Mouse (Mus musculus): ENCODE results near the gene Ift88.
A peak's percentile ranks its signal among the peaks of the same experiment; 100 is the strongest.
"Not testable (repeated sequence)": the region's sequence is repeated elsewhere in the genome, so short reads cannot be mapped to it uniquely, and the experiment has no call there.

Gene Ift88

DNA sequence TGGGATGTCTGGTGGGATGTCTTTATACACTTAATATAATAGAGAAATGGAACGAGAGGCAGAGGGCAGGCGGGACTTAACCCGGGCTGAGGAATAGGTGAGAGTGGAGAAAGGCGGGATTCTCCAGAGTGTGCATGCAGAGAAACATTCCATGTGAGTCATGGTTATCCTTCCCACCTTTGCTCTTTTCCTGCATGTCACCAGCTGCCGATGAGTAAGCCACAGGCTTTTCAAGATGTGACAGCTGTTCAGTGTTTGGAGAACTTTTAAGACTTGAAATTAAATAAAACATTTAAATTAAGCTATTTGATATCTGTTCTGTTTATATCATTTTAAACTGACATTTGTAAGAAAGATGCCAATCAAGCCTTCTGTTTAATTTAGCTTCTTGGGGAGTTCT is 36.0 kb downstream of the Ift88 start:
- DNase-seq = no peak

DNA sequence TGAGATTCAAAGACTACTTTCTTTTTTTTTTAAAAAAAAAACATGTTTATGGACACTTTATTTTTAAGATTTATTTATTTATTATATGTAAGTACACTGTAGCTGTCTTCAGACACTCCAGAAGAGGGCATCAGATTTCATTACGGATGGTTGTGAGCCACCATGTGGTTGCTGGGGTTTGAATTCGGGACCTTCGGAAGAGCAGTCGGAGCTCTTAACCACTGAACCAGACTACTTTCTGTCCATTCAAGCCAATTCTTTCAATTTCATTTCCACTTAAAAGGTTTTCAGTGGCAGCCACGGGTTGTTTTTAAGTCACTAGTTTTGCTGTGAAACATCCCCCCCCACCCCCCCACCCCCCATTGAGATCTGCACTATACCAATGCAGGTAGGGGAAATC is 36.5 kb downstream of the Ift88 start:
- not testable (repeated sequence) for DNase-seq

DNA sequence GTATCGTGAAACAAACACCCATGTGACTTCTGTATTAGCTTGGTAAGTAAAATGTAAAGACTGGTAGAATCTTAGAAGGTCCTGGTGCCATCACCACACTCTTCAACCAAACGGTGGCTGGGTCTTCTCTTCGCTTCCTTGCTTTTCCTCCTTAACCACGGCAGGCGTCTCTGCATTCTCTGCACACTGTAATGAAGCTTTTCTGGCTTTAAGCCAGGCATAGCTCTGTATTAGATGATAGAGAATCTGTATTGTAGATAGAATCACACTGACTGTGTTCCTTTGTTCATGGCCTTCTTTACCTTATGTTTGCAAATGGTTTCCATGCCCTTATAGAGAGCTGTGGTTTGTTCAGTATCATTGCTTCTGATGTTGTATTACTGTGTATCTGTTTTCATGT is 39.0 kb downstream of the Ift88 start:
- DNase-seq = no peak

DNA sequence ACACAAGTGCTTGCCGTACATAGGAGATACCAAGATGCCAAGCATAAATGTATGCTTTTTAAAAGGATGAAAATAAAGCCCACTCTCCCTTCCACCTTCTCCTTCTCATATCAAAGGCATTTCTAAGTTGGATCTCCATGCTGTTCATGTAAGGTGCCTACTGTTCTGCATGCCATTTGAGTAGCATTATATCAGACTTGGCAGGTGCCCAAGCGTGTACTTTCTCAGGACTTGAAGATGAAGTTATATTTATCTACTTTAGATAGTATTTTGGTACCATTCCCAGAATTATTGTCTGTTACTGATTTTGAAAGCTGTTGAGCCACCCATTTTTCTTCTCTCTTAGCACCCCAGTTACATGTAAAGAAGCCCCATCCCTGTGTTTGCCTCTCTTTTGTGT is 51.2 kb downstream of the Ift88 start:
- no peak for DNase-seq

DNA sequence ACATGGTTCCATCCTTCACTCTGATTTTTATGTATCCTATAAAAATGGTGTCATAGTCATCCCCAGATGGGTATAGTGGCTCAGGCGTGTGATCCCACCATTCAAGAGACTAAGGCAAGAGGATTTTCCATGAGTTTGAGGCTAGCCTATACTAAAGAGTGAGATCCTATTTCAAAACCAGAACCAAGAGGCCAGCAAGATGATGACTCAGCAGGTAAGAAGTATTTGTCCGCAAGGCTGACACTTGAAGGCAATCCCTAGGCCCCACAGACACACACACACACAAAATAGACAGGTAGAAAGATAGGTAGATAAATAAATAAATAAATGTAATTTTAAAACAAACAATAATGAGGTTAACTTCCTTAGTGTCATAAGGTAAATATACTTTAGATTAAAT is 58.4 kb downstream of the Ift88 start:
- DNase-seq = no peak

DNA sequence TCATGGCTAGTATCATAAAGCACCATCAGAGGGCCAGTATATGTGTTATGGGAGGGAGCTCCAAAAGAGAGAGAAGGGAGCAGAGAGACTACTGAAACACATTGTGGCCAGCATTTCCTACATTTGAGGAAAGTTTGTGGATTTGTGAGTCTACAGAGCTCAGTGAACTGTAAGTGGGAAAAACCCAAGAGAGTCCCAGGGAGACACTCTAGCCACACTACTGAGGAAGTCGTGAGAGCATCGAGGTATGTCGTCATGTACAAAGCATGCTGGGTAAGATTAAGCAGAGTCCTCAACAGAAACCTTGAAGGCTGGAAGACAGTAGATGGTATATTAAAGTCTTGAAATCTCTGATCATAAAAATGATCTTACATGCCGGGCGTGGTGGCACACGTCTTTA is 60.3 kb downstream of the Ift88 start:
- no peak for DNase-seq

DNA sequence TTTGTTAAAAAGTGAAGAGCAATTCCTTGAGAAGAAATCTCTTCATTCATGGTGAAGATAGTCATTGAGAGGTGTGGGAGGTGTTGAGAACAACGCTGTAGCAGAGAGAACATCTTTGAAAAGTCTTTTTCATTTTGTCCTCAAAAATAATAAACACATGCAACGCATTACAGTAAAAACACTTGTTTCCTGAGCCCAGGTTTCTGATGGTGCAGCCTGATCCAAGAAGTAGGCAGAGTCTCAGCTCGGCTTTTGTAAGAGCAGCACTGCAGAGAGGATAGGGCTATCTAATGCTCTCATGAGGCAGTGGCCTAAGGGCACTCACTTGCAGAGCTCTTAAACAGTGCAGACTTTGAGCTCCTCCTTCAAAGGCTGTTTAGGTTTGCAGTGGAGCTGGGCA is 65.8 kb downstream of the Ift88 start:
- DNase-seq = no peak

DNA sequence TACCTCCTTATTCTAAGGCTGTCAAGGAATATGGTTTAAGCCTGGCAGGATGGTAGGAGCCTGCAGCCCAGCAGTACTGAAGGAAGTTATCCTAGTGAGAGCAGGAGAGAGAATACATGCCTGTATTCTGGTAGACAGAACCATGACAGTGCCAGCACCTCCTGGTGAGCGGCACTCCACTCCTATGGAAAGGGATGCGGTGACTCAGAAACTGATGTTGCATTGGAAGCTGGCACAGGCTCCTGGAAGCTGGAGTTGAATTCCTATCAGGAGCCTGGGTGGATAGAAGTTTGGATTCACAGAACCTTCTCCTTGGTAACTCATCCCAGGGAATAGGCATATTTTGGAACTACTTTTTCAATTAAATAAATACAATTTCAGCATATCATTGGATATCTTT is 70.0 kb downstream of the Ift88 start:
- no peak for DNase-seq

DNA sequence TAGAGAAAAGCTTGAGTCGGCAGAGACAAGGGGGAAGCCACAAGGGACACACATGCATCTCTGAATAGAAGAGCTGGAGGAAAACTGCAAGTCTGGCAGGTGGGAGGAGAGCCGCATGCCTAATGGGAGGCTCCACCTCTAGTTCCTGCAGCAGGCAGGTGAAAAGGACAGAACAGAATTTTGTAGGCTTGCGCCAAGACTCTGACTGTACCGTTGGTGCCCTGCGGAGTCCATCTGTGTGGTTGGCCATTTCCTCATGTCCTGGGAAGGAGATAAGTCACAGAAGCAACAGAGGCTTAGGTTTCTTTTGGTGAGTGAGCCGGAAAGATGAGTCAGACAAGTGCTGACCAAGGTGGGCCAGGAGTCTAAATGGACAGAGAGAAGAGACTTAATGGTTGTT is 79.9 kb downstream of the Ift88 start:
- peak; percentile 88 for DNase-seq

DNA sequence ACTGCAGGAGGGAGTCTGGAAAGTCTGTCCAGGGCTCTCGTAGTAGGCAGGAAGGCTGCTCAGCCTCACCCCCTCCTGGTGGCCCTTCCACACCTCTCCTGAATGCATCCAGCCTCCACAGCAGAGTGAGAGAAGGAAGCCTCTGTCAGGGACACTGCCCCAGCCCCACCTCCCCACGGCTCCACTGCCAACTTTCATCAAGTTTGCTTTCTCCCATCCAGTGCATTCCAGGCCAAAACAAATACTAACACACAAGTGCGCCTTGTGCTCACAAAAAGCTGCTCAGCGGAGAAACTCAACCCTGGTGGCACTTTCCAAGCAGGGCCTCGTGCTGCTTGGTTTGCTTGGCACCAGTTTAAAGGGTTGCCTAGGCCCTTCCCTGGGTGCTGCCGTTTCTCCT is 85.7 kb downstream of the Ift88 start:
- no peak for DNase-seq

DNA sequence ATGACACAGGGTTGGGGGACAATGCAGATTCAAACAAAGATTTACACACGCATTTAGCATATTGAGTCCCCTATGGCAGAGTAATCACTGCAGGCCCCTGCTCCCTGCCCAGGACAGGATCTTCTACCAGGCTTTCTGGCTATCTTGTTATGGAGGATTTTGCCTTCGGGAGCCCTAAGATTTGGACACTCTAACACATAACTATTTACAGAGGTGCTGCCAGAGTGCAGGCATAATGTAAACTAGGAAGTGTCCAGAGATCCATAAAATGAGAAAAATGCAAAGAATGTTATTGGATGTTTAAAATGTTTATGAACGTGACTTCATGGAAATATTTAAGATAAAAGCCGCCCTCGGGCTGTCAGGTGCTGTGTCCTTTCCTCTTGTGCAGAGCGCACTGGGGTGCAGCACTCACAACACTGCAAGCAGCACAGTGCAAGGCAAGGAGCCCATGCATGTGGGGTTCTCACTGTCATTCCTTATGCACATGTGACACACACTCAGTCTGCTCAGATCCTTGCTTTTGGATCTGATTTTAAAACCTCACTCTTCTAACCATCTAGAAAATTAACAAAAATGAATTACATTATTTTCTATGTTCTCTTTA is 91.4 kb downstream of the Ift88 start:
- no peak for DNase-seq

DNA sequence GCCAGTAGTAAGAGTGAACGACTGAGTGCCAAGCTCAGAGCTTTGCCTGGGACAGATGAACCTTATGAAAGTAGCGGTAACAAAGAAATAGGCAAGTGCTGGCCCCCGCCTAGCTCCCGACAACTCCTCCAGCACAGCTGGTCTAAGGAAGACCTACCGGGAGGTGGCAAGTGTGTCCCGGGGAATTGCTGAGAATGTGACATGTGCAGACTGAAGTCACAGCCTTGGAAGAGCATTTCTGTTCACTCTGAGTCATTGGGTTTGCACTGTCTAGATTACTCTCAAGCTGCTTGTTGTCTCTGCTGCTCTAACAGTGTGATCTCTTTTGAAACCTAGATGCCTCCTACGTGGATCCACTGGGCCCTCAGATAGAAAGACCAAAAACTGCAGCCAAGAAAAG is 93.1 kb downstream of the Ift88 start:
- DNase-seq = no peak

DNA sequence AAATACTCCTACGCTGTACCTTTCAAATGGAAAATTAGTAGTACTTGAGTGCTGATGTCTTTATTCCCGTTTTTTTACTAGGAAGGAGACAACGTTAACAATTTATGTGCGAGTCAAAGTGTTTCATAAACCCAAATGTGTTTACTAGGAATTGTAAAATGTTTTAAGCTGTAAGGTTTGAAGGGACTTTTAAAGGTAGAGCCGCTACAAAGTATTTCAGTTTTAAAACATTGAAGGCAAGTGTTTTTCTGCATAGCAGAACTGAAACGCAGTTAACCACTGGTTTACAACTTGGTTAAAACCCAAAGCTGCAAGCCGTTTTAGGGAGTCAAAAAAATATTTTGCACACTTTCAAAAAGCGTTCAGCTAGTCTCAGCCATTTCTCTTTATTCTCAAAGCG is 99.9 kb downstream of the Ift88 start:
- DNase-seq = no peak

DNA sequence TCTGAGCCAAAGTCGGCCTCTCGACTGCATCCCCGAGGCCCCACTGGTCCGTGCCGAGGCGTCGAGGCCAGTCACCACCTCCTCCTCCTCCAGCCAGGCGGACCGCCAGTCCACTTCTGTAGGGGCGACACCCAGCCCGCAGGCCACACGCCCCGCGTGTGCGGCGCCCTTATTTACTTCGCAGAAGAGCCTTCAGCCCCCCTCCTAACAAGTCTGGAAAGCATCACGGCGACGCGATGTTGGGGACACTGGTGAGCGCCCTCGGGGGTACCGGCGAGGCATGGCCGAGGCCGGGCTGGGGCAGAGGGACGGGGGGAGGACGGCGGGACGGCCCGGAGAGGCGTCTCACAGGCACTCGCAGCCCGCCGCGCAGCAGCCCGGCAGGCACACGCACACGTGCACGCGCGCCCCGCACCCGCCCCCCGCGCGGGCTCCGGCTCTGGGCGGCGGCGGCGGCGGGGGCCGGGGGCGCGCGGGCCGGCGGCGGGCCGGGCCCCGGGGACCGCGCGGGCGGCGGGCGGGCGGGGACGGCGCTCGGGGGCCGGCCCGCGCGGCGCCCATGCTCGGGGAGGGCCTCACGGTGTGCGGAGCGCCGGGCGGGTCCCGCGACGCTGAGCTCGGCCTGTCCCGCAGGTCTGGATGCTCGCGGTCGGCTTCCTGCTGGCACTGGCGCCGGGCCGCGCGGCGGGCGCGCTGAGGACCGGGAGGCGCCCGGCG is 101.0 kb downstream of the Ift88 start, which contains the start of gene Il17d:
TSS of gene Il17d (plus strand) at position 107 of the 717 bp plus-strand sequence.
- DNase-seq = peak; percentile 57

DNA sequence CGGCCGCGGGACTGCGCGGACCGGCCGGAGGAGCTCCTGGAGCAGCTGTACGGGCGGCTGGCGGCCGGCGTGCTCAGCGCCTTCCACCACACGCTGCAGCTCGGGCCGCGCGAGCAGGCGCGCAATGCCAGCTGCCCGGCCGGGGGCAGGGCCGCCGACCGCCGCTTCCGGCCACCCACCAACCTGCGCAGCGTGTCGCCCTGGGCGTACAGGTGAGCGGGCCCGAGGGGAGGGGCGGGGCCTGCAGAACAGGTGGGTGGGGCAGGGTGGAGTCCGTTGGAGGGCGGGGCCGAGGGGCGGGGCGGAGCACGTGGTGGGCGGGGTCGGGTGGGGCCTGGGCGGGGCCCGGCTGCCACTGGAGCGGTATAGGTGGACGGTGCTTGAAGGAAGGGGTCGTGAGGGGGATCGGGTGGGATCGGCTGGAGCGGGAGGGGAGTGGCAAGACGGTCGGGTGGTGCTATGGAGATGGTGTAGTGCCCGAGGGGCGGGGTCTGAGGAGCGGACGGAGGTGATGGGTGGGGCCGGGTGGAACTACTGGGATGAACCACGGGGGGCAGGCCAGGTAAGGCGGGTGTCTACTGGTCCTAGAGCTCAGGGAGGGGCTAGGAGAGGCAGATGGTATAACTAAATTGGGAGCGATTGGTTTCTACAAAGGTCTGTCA is 101.7 kb downstream of the Ift88 start:
- peak; percentile 87 for DNase-seq

DNA sequence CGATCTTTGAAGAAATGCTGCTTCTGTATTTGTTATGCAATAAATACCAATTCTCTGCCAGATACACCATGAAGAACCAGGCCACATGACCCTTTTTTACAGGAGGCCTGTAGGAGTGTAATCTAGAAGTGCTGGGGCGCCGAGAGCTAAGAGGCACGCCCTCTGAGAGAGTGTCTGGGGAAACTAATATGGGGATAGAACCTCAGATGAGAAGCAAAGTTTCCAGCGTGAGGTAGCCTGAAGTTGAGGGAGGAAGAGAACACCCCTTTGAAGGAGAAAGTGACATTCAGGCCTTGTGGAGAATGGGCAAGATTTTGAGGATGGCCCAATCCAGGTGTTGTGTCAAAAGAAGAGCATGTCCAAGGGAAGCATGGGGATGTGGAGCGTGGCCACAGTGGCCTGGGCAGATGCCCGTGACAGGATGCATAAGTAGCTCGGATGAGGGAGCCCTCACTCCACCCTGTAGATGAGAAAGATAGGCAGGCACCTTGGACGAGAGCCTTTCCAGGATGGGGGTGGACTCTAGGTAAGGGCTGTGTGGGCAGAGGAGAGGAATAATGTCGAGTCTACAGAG is 102.3 kb downstream of the Ift88 start:
- no peak for DNase-seq

DNA sequence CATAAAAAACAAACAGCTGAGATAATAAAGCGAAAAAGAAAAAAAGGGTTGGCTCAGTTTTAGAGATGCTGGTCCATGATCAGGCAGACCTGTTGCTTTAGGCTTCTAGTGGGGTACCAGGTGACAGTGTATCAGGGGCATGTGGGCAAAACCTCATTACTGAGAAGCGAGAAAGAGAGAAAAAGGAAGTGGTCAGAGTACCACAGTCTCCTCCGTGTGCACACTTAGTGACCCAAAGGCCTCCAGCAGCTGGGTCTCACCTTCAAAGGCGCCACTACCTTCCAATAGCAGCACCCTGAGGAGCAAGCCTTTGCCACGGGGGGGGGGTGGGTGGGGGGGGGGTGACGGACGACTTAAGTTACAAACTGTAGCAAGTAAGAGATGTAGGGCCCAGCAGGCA is 103.3 kb downstream of the Ift88 start:
- DNase-seq = no peak

DNA sequence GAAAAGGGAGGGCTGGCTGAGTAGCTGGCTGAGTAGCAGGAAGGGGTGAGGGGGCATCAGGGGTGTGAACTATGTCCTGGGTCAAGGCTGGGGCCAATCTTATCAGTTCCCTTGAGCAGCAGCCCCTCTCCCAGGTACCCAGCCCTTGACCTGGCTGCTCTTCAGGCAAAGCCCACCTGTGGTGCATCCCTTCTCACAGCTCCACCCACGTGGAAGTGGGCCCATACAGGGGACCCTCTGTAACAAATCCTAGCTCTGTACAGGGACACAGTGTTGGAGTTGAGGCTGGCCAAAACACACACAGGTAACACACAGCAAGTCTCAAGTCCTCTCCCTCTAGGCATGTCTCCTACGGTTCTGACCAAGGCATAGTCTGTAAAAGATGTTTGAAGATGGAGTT is 103.7 kb downstream of the Ift88 start:
- no peak for DNase-seq

DNA sequence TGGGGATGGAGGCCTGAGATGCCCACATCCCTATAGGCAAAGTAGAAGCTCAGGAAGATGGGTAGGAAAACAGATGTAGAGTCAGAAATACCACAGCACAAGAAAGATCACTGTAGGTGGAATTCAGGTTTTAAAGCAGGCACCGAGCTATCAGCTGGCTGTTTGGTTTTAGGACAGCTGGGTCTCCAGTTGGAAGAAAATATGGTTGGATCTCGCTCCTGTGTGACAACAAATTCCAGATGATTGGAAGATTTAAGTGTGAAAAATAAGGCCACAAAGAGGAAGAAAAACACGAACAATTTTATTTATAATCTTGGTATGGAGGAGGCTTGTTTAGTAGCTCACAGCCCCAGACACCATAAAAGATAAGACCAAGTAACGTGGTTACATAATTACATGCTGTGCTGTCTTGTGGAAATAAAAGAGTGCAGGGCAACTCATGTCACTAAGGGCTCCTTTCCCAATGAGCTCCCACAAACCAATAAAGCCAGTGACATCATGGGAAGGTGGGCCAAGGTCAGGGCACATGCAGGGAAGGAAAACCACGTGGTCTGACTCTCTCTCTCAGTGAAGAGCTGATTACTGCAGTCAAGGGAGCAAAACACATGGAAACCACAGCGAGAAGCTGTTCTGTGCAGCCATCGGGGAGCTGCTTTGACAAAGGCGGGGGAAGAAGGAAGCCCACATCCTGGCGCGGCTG is 105.4 kb downstream of the Ift88 start:
- DNase-seq = no peak

DNA sequence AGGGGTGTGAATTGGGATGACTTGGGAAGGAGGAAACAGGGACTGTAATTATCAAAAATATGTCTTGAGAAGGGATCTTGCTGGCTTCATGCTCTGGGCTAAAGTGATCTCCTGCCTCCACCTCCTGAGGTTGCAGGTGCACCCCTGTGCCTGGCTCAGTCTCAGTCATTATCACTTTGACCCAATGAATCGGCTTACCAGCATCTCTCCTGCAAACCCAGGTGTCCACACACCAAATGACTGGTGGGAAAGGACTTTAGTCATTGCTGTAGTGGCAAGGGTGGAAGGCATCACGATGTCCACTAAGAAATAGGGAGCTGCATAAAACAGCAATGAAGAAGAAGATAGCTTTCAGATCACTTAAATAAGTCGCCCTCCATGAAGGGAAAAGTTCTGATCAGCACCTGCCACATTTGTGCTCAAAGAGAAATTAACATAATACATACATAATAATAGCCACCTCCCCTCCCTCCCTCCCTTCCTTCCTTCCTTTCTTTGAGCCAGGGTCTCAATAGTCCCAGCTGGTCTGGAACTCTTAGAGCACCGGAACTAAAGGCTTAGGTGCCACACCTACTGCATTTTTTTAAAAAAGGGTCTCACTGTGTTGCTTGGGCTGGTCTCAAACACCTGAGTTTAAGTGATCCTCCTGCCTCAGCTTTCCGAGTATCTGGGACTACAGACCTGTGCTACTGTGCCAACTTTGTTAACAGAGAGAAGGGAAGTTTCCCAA is 106.1 kb downstream of the Ift88 start:
- no peak for DNase-seq

DNA sequence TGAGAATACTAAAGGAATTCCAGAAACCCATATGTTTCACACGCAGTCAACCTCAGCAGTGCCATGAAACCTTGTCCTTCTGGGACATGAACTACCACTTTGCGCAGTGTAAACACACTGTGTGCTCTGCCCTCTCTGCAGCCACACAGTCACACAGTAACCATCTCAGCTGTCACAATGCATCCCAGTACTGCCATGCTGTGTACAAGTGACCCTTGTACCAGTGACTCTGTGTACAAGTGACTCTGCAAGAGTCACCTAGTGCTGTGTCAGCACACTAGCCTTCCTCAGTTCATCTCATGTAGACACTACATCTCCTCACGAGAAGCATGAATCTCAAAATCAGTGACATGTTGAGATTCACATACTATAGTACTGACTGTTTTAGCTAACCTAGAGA is 108.7 kb downstream of the Ift88 start:
- DNase-seq = no peak

DNA sequence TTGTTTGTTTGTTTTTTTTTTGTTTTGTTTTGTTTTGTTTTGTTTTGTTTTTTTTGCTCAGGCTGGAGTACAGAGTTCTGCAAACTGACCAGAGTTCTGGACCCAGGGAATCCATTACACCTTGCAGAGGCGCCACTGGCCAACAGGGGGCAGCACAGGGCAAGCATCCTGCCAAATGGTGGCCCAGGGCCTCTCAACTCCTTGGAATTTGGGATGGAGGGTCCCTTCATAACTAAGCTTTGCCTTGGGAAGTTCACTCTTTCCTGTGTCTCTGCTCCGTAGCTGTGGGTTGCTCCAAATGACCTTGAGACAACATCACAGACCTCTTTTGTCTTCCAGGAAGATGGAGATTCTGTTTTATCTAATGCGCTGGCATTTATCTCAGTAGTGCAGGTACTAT is 109.4 kb downstream of the Ift88 start:
- DNase-seq = peak; percentile 64

DNA sequence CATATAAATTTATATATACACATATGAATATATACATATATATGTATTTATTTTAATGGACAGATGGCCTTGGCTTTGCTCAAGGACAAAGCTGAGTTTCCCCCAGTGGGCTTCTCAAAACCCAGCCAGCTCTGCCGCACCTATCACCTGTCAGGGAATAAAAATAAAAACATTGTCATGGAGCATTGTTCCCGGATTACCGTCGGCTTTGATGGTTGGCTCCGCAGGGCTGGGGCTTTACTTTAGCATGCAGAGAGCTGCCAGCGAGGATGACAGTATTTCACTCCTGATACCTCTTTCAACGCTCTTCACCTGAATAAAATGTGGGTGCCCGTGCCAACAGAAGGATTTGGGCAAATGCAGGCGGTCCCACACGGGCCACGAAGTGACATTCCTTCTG is 110.0 kb downstream of the Ift88 start:
- no peak for DNase-seq

Measured in cerebellum, adult 11 months (tissue).